Mouse (Mus musculus): ENCODE data around the gene Ier5. TPM values are rescaled to one million over a fixed set of nuclear protein-coding genes. Genes with fewer than 3 reads are reported as not detected.

The Ier5 gene
- polyA plus RNA-seq, 1 experiment = 5.9 TPM

- no peak for TF ChIP-seq EP300 (IDR thresholded peaks at IDR 0.05; ENCODE audit: insufficient read depth, low read depth, low read length)
- no peak for TF ChIP-seq POLR2A (IDR thresholded peaks at IDR 0.05; ENCODE audit: insufficient read depth, low read length)
- no peak for TF ChIP-seq CTCF (IDR thresholded peaks at IDR 0.05; ENCODE audit: low read depth, low read length)
- Histone ChIP-seq H3K9ac (ENCODE audit: low read depth, poor library complexity, severe bottlenecking) (no peak overlapping the region), H3K9me3 (replicated peaks; ENCODE audit: control insufficient read depth, insufficient read depth, low read length, poor library complexity, severe bottlenecking) (no peaks in the 10 kb centered on the region), H3K27me3 (ENCODE audit: control insufficient read depth, insufficient read depth, low read length, poor library complexity, severe bottlenecking) (0 out of 2 replicates have a peak, but pooled peaks cover 4% of the 10 kb centered on the region), H3K4me3 (ENCODE audit: low read depth, low read length) (no peak overlapping the region), H3K36me3 (ENCODE audit: control insufficient read depth, insufficient read depth, low read length, poor library complexity, severe bottlenecking) (no peaks in the 10 kb centered on the region), H3K27ac (ENCODE audit: insufficient read depth, low read length) (no peak overlapping the region), H3K4me1 (ENCODE audit: control insufficient read depth, insufficient read depth, low read length) (peaks cover 4% of the 10 kb centered on the region)
Measured at GRCm38 (mm10) chr1:155107843-155108242, 8.4 kb upstream of the Ier5 start.

- Histone ChIP-seq H3K4me3 (ENCODE audit: low read depth, low read length) (no peak overlapping the region), H3K27ac (ENCODE audit: insufficient read depth, low read length) (no peak overlapping the region), H3K36me3 (ENCODE audit: control insufficient read depth, insufficient read depth, low read length, poor library complexity, severe bottlenecking) (no peaks in the 10 kb centered on the region), H3K4me1 (ENCODE audit: control insufficient read depth, insufficient read depth, low read length) (peaks cover 2% of the 10 kb centered on the region), H3K9me3 (replicated peaks; ENCODE audit: control insufficient read depth, insufficient read depth, low read length, poor library complexity, severe bottlenecking) (no peaks in the 10 kb centered on the region), H3K9ac (ENCODE audit: low read depth, poor library complexity, severe bottlenecking) (no peak overlapping the region), H3K27me3 (ENCODE audit: control insufficient read depth, insufficient read depth, low read length, poor library complexity, severe bottlenecking) (0 out of 2 replicates have a peak, but pooled peaks cover 4% of the 10 kb centered on the region)
- no peak for TF ChIP-seq POLR2A (IDR thresholded peaks at IDR 0.05; ENCODE audit: insufficient read depth, low read length)
- TF ChIP-seq CTCF (IDR thresholded peaks at IDR 0.05; ENCODE audit: low read depth, low read length) = no peak
- no peak for TF ChIP-seq EP300 (IDR thresholded peaks at IDR 0.05; ENCODE audit: insufficient read depth, low read depth, low read length)
Measured at GRCm38 (mm10) chr1:155106310-155106709, 6.9 kb upstream of the Ier5 start.

- TF ChIP-seq CTCF (IDR thresholded peaks at IDR 0.05; ENCODE audit: low read depth, low read length) = no peak
- TF ChIP-seq POLR2A (IDR thresholded peaks at IDR 0.05; ENCODE audit: insufficient read depth, low read length) = no peak
- no peak for TF ChIP-seq EP300 (IDR thresholded peaks at IDR 0.05; ENCODE audit: insufficient read depth, low read depth, low read length)
- no peak overlapping the region for H3K27ac ChIP-seq (ENCODE audit: insufficient read depth, low read length)
- H3K27me3 ChIP-seq (ENCODE audit: control insufficient read depth, insufficient read depth, low read length, poor library complexity, severe bottlenecking) = peaks cover 5% of the 10 kb centered on the region
- H3K9ac ChIP-seq (ENCODE audit: low read depth, poor library complexity, severe bottlenecking) = no peak overlapping the region
- H3K9me3 ChIP-seq (replicated peaks; ENCODE audit: control insufficient read depth, insufficient read depth, low read length, poor library complexity, severe bottlenecking) = no peaks in the 10 kb centered on the region
- no peak overlapping the region for H3K4me3 ChIP-seq (ENCODE audit: low read depth, low read length)
- no peaks in the 10 kb centered on the region for H3K4me1 ChIP-seq (ENCODE audit: control insufficient read depth, insufficient read depth, low read length)
- no peaks in the 10 kb centered on the region for H3K36me3 ChIP-seq (ENCODE audit: control insufficient read depth, insufficient read depth, low read length, poor library complexity, severe bottlenecking)
Measured at GRCm38 (mm10) chr1:155103991-155104390, 4.6 kb upstream of the Ier5 start.

- TF ChIP-seq POLR2A (IDR thresholded peaks at IDR 0.05; ENCODE audit: insufficient read depth, low read length) = no peak
- TF ChIP-seq EP300 (IDR thresholded peaks at IDR 0.05; ENCODE audit: insufficient read depth, low read depth, low read length) = no peak
- TF ChIP-seq CTCF (IDR thresholded peaks at IDR 0.05; ENCODE audit: low read depth, low read length) = no peak
- Histone ChIP-seq H3K27me3 (ENCODE audit: control insufficient read depth, insufficient read depth, low read length, poor library complexity, severe bottlenecking) (peaks cover 16% of the 10 kb centered on the region), H3K36me3 (ENCODE audit: control insufficient read depth, insufficient read depth, low read length, poor library complexity, severe bottlenecking) (no peaks in the 10 kb centered on the region), H3K4me1 (ENCODE audit: control insufficient read depth, insufficient read depth, low read length) (no peaks in the 10 kb centered on the region), H3K27ac (ENCODE audit: insufficient read depth, low read length) (no peak overlapping the region), H3K4me3 (ENCODE audit: low read depth, low read length) (no peak overlapping the region), H3K9me3 (replicated peaks; ENCODE audit: control insufficient read depth, insufficient read depth, low read length, poor library complexity, severe bottlenecking) (no peaks in the 10 kb centered on the region), H3K9ac (ENCODE audit: low read depth, poor library complexity, severe bottlenecking) (no peak overlapping the region)
Measured at GRCm38 (mm10) chr1:155102631-155103030, 3.2 kb upstream of the Ier5 start.

GRCm38 (mm10) chr1:155098486-155099279, 753 bp downstream of the Ier5 start:
- H3K9me3 ChIP-seq (replicated peaks; ENCODE audit: control insufficient read depth, insufficient read depth, low read length, poor library complexity, severe bottlenecking) = no peaks in the 10 kb centered on the region
- no peaks in the 10 kb centered on the region for H3K36me3 ChIP-seq (ENCODE audit: control insufficient read depth, insufficient read depth, low read length, poor library complexity, severe bottlenecking)
- peak overlapping the region; percentile 88 for H3K9ac ChIP-seq (ENCODE audit: low read depth, poor library complexity, severe bottlenecking)
- peak overlapping the region; percentile 79 for H3K4me3 ChIP-seq (ENCODE audit: low read depth, low read length)
- H3K27ac ChIP-seq (ENCODE audit: insufficient read depth, low read length) = no peak overlapping the region
- peaks cover 14% of the 10 kb centered on the region for H3K27me3 ChIP-seq (ENCODE audit: control insufficient read depth, insufficient read depth, low read length, poor library complexity, severe bottlenecking)
- no peaks in the 10 kb centered on the region for H3K4me1 ChIP-seq (ENCODE audit: control insufficient read depth, insufficient read depth, low read length)
- no peak for TF ChIP-seq EP300 (IDR thresholded peaks at IDR 0.05; ENCODE audit: insufficient read depth, low read depth, low read length)
- TF ChIP-seq POLR2A (IDR thresholded peaks at IDR 0.05; ENCODE audit: insufficient read depth, low read length) = no peak
- no peak for TF ChIP-seq CTCF (IDR thresholded peaks at IDR 0.05; ENCODE audit: low read depth, low read length)

- H3K27me3 ChIP-seq (ENCODE audit: control insufficient read depth, insufficient read depth, low read length, poor library complexity, severe bottlenecking) = peaks cover 14% of the 10 kb centered on the region
- no peak for TF ChIP-seq EP300 (IDR thresholded peaks at IDR 0.05; ENCODE audit: insufficient read depth, low read depth, low read length)
- no peak for TF ChIP-seq POLR2A (IDR thresholded peaks at IDR 0.05; ENCODE audit: insufficient read depth, low read length)
- no peak for TF ChIP-seq CTCF (IDR thresholded peaks at IDR 0.05; ENCODE audit: low read depth, low read length)
- H3K4me3 ChIP-seq (ENCODE audit: low read depth, low read length) = peak overlapping the region; percentile 79
- peak overlapping the region; percentile 88 for H3K9ac ChIP-seq (ENCODE audit: low read depth, poor library complexity, severe bottlenecking)
- peaks cover 1% of the 10 kb centered on the region for H3K4me1 ChIP-seq (ENCODE audit: control insufficient read depth, insufficient read depth, low read length)
- H3K36me3 ChIP-seq (ENCODE audit: control insufficient read depth, insufficient read depth, low read length, poor library complexity, severe bottlenecking) = no peaks in the 10 kb centered on the region
- no peaks in the 10 kb centered on the region for H3K9me3 ChIP-seq (replicated peaks; ENCODE audit: control insufficient read depth, insufficient read depth, low read length, poor library complexity, severe bottlenecking)
- H3K27ac ChIP-seq (ENCODE audit: insufficient read depth, low read length) = no peak overlapping the region
Measured at GRCm38 (mm10) chr1:155097931-155098485, 1.4 kb downstream of the Ier5 start.

Measured in ES-Bruce4 (cell line).